In genomic region chr11:11257348-11257747, GRCm38 (mm10) we compare ENCODE assay signal across 31 mouse cellular contexts.
DNase-seq lines count a peak whose midpoint lies in the region; ATAC-seq and TF ChIP-seq lines count a peak whose summit lies in the region.
"Had no signal": no experiment of that assay in that cellular context is flagged by ENCODE, and none has a peak within 500 bp of the region (broad histone marks: within the 10 kb centered on the region; RNA-seq: fewer than 3 reads in every experiment).

No protein-coding gene starts in this region.

- TF ChIP-seq CTCF in lung, postnatal 0 days (IDR thresholded peaks at IDR 0.05), result no peak

- H3K36me3 ChIP-seq in lung, postnatal 0 days (ENCODE audit: insufficient read depth, low read length), result no peaks in the 10 kb centered on the region
- H3K36me3 ChIP-seq: embryonic facial prominence, embryonic 13.5 days; forebrain, embryonic 10.5 days; forebrain, embryonic 15.5 days; G1E; limb, embryonic 13.5 days; liver, embryonic 13.5 days; midbrain, embryonic 13.5 days; neural tube, embryonic 13.5 days had no signal

- H3K27ac ChIP-seq in lung, postnatal 0 days (ENCODE audit: low read length), result no peak overlapping the region
- H3K27ac ChIP-seq: embryonic facial prominence, embryonic 13.5 days; forebrain, embryonic 10.5 days; forebrain, embryonic 15.5 days; gastrocnemius, adult 2 months; hindbrain, embryonic 14.5 days; limb, embryonic 13.5 days; liver, embryonic 13.5 days; macrophage; midbrain, embryonic 13.5 days; neural tube, embryonic 13.5 days; stomach, postnatal 0 days had no signal

- H3K27me3 ChIP-seq in lung, postnatal 0 days (replicated peaks; ENCODE audit: insufficient read depth, low read length), result no peaks in the 10 kb centered on the region
- H3K27me3 ChIP-seq: embryonic facial prominence, embryonic 13.5 days; forebrain, embryonic 15.5 days; limb, embryonic 13.5 days; liver, embryonic 13.5 days; midbrain, embryonic 13.5 days; neural tube, embryonic 13.5 days; Patski had no signal

- H3K4me1 ChIP-seq in lung, postnatal 0 days (ENCODE audit: insufficient read depth, low read depth, low read length), result no peaks in the 10 kb centered on the region
- H3K4me1 ChIP-seq: embryonic facial prominence, embryonic 13.5 days; forebrain, embryonic 10.5 days; forebrain, embryonic 15.5 days; limb, embryonic 13.5 days; liver, embryonic 13.5 days; midbrain, embryonic 13.5 days; neural tube, embryonic 13.5 days had no signal

- no peaks in the 10 kb centered on the region for H3K9me3 ChIP-seq in lung, postnatal 0 days (ENCODE audit: low read length)
- H3K9me3 ChIP-seq: embryonic facial prominence, embryonic 13.5 days; forebrain, embryonic 10.5 days; forebrain, embryonic 15.5 days; G1E; limb, embryonic 13.5 days; liver, embryonic 13.5 days; midbrain, embryonic 13.5 days; neural tube, embryonic 13.5 days had no signal

- 61% methylated on average over 1 of the region's 1 CpGs for WGBS in lung, postnatal 0 days

- H3K4me3 ChIP-seq in lung, postnatal 0 days (ENCODE audit: low read depth, low read length), result no peak overlapping the region
- H3K4me3 ChIP-seq: embryonic facial prominence, embryonic 13.5 days; forebrain, embryonic 10.5 days; forebrain, embryonic 15.5 days; gastrocnemius, adult 2 months; limb, embryonic 13.5 days; liver, embryonic 13.5 days; midbrain, embryonic 13.5 days; neural tube, embryonic 13.5 days had no signal

- DNase-seq in adrenal gland, postnatal 10 days, result peak; percentile 10
- DNase-seq in adrenal gland, postnatal 36 days, result no peak
- DNase-seq in layer of hippocampus, adult 18-20 months (ENCODE audit: low spot score in 2 of 2), result peak; percentile 8 to 34
- DNase-seq in layer of hippocampus, postnatal 25 days (ENCODE audit: extremely low spot score in 1 of 2, low spot score in 1 of 2), result no peak
- DNase-seq in lung, postnatal 25 days (ENCODE audit: low spot score), result peak; percentile 0
- no peak for DNase-seq in lung, postnatal 0 days (ENCODE audit: low spot score)
- DNase-seq in frontal cortex, adult 2 months (ENCODE audit: extremely low spot score in 1 of 2, low spot score in 1 of 2), result no peak
- DNase-seq: cerebellum, adult 18-20 months; cerebellum, postnatal 10 days; gastrocnemius, adult 2 months; gastrocnemius, postnatal 36 days; kidney, adult 9 months; kidney, postnatal 25 days; liver, embryonic 13.5 days; lung, adult 2 months; right cerebral cortex, postnatal 4 days; thymus, adult 18-20 months; thymus, postnatal 36 days had no signal

- TF ChIP-seq EP300 in lung, postnatal 0 days (IDR thresholded peaks at IDR 0.05), result no peak

- ATAC-seq in lung, postnatal 0 days, result no peak
- ATAC-seq: forebrain, embryonic 15.5 days; intestine, postnatal 0 days; midbrain, embryonic 13.5 days; Patski had no signal

- no peak overlapping the region for H3K9ac ChIP-seq in lung, postnatal 0 days (replicated peaks; ENCODE audit: low read depth)
- H3K9ac ChIP-seq: embryonic facial prominence, embryonic 13.5 days; forebrain, embryonic 15.5 days; hindbrain, embryonic 14.5 days; limb, embryonic 13.5 days; liver, embryonic 13.5 days; midbrain, embryonic 13.5 days; neural tube, embryonic 13.5 days had no signal

- no peak overlapping the region for H3K4me2 ChIP-seq in lung, postnatal 0 days (replicated peaks; ENCODE audit: low read depth, low read length)
- H3K4me2 ChIP-seq: embryonic facial prominence, embryonic 13.5 days; forebrain, embryonic 15.5 days; heart, embryonic 11.5 days; hindbrain, embryonic 14.5 days; limb, embryonic 13.5 days; liver, embryonic 13.5 days; midbrain, embryonic 13.5 days; neural tube, embryonic 13.5 days had no signal

Comparison
In these comparisons a context has a peak if more than half of its experiments do, and no peak if none do; other contexts are left out.
1. DNase-seq: peak in adrenal gland, postnatal 10 days (single experiment), layer of hippocampus, adult 18-20 months (2 of 2) and lung, postnatal 25 days (single experiment); none in adrenal gland, postnatal 36 days (0 of 2), layer of hippocampus, postnatal 25 days (0 of 2), lung, postnatal 0 days (single experiment) and frontal cortex, adult 2 months (0 of 2).